Mouse (Mus musculus) liver, embryonic 12.5 days (tissue): ENCODE data around the gene Gm20662. TPM values are rescaled to one million over a fixed set of nuclear protein-coding genes. Genes with fewer than 3 reads are reported as not detected.

Experiments
- ATAC-seq: fragments of 200-750 bp; cut with Nextera tagmentation; 2 replicates; pipeline ENCODE4 v1.8.0; 2017; ENCODE audit warnings: moderate number of reproducible peaks, mild to moderate bottlenecking, moderate library complexity
- H3K27ac ChIP-seq: fragments of 300-500 bp; sonication (generic); 2 replicates; pipeline ENCODE4 v1.5.1; 2016; ENCODE audit warnings: mild to moderate bottlenecking
- H3K27me3 ChIP-seq: fragments of 300-500 bp; sonication (generic); replicated peaks from 2 replicates; pipeline ENCODE4 v1.6.1; 2016; ENCODE audit warnings: mild to moderate bottlenecking, moderate library complexity
- H3K36me3 ChIP-seq: fragments of 300-500 bp; sonication (generic); 2 replicates; pipeline ENCODE4 v1.6.1; 2016; ENCODE audit warnings: mild to moderate bottlenecking, moderate library complexity
- H3K4me1 ChIP-seq: fragments of 300-500 bp; sonication (generic); 2 replicates; pipeline ENCODE4 v1.6.1; 2016
- H3K4me2 ChIP-seq: fragments of 300-500 bp; sonication (generic); 2 replicates; pipeline ENCODE4 v1.6.1; 2016; ENCODE audit warnings: mild to moderate bottlenecking, moderate library complexity
- H3K4me3 ChIP-seq: fragments of 300-500 bp; sonication (generic); 2 replicates; pipeline ENCODE4 v1.5.1; 2016; ENCODE audit warnings: mild to moderate bottlenecking, moderate library complexity
- H3K9ac ChIP-seq: fragments of 300-500 bp; sonication (generic); 2 replicates; pipeline ENCODE4 v1.6.1; 2016; ENCODE audit warnings: mild to moderate bottlenecking, moderate library complexity
- H3K9me3 ChIP-seq: fragments of 300-500 bp; sonication (generic); replicated peaks from 2 replicates; pipeline ENCODE4 v1.6.1; 2016; ENCODE audit warnings: mild to moderate bottlenecking, moderate library complexity
- WGBS: fragments of 180-500 bp; shearing (Covaris S2); methylation state at CpG from one replicate; pipeline ENCODE4 v1.1.7; 2016; ENCODE audit not compliant: insufficient replicate concordance; 5-methylcytosine and 5-hydroxymethylcytosine counted together
- polyA plus RNA-seq: library from polyadenylated mRNA; unstranded; fragments of >200 nt; fragmentation: Nextera tagmentation; extraction: Ambion mirVana; gene quantifications from 2 replicates; pipeline ENCODE4 v1.2.1, GENCODE M21; 2016

Gene Gm20662
- polyA plus RNA-seq, 1 experiment from 2014 or later, result 0.75 TPM

GRCm38 (mm10) chr9:108063361-108063760 is 67.2 kb downstream of the Gm20662 start:
- Histone ChIP-seq H3K27ac (0 out of 2 replicates have a peak overlapping the region, but pooled peaks have one; percentile 9), H3K4me2 (no peak overlapping the region), H3K4me1 (peaks cover 54% of the 10 kb centered on the region), H3K9me3 (no peaks in the 10 kb centered on the region), H3K36me3 (peaks cover 100% of the 10 kb centered on the region), H3K4me3 (no peak overlapping the region), H3K9ac (no peak overlapping the region), H3K27me3 (no peaks in the 10 kb centered on the region)
- WGBS, result 69% methylated on average over 12 of the region's 12 CpGs
- ATAC-seq, result no peak

GRCm38 (mm10) chr9:108065491-108066011 is 69.4 kb downstream of the Gm20662 start:
- peak; percentile 59 for ATAC-seq
- peaks cover 100% of the 10 kb centered on the region for H3K36me3 ChIP-seq
- no peak overlapping the region for H3K4me3 ChIP-seq
- no peak overlapping the region for H3K4me2 ChIP-seq
- H3K9me3 ChIP-seq, result no peaks in the 10 kb centered on the region
- peaks cover 54% of the 10 kb centered on the region for H3K4me1 ChIP-seq
- H3K27ac ChIP-seq, result peak overlapping the region; percentile 23; the same call in 1 of the 2 replicates
- 35% methylated on average over 5 of the region's 5 CpGs for WGBS
- H3K27me3 ChIP-seq, result no peaks in the 10 kb centered on the region
- no peak overlapping the region for H3K9ac ChIP-seq

- ATAC-seq, result no peak
Measured at GRCm38 (mm10) chr9:108067199-108067598, 71.0 kb downstream of the Gm20662 start.

DNA sequence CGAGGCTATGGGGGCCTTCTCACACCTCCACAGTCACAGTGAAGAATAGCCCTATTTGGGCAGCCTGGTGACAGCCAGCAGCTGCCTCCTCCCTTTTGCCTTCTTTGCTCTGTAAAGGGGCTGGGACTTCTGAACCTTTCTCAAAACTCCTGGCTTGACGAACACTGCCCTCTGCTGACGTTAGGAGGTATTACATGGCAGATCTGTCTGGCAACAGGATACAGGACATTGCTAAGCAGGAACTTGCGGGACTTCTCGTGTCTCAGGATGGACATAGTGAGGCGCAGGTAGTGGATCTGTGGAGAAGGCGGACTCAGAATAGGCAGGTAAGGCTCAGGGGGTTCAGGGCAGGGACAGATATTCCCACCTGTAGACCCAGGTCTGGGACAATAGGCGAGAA is 71.8 kb downstream of the Gm20662 start:
- no peak overlapping the region for H3K9ac ChIP-seq
- peak overlapping the region; percentile 68; the same call in 1 of the 2 replicates for H3K27ac ChIP-seq
- ATAC-seq, result no peak

More at GRCm38 (mm10) chr9:108067199-108067598, 71.0 kb downstream of the Gm20662 start:
- Histone ChIP-seq H3K4me3 (no peak overlapping the region), H3K4me2 (no peak overlapping the region), H3K9me3 (no peaks in the 10 kb centered on the region), H3K27me3 (no peaks in the 10 kb centered on the region), H3K36me3 (peaks cover 100% of the 10 kb centered on the region), H3K27ac (no peak overlapping the region), H3K4me1 (peaks cover 46% of the 10 kb centered on the region), H3K9ac (no peak overlapping the region)
- WGBS, result 87% methylated on average over 7 of the region's 7 CpGs

DNA sequence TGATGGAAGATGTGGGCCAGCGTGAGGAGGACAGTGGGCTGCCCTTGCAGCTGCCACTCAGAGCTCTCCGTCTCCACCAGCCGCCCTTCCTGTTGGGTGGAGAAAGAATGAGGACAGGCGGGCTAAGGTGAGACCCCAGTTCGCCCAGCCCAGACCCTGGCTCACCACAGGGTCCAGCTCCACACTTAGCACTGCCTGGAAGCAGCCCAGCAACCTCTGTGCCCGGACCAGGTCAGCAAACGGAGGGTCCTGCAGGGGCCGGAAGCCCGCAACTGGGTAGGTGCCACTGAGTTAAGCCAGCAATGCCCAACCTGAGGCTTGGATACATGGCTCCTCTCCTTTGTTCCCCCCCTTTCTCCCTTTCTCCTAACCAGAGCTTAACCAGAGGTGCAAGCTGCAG is 72.9 kb downstream of the Gm20662 start:
- Histone ChIP-seq H3K27ac (peak overlapping the region; percentile 22; the same call in 1 of the 2 replicates), H3K4me2 (no peak overlapping the region), H3K9me3 (no peaks in the 10 kb centered on the region), H3K4me1 (peaks cover 47% of the 10 kb centered on the region), H3K4me3 (no peak overlapping the region), H3K9ac (no peak overlapping the region), H3K27me3 (no peaks in the 10 kb centered on the region), H3K36me3 (peaks cover 100% of the 10 kb centered on the region)
- ATAC-seq, result no peak
- 91% methylated on average over 9 of the region's 9 CpGs for WGBS

More for the DNA sequence above, 71.8 kb downstream of the Gm20662 start:
- WGBS, result 21% methylated on average over 8 of the region's 8 CpGs
- Histone ChIP-seq H3K4me3 (no peak overlapping the region), H3K4me1 (peaks cover 47% of the 10 kb centered on the region), H3K36me3 (peaks cover 100% of the 10 kb centered on the region), H3K27me3 (no peaks in the 10 kb centered on the region), H3K9me3 (no peaks in the 10 kb centered on the region), H3K4me2 (no peak overlapping the region)

DNA sequence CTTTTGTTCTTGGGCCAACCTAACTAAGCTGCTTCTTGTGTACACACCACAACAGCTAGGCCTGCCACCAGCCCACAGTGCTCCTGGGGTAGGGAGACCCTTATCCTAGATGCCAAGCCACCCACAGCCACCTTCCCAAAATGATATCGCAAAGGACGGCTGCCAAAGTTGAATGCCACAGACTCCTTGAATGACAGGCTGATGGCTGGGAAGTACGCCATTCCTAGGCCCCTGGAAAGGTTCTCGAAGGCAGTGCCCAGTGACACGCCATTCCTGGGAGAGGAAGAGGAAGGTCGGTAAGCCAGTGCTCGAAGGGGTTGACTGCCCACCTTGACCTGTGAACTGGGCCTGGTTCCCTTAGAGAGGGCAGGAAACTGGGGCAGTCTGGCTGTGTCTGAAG is 73.4 kb downstream of the Gm20662 start:
- Histone ChIP-seq H3K4me1 (peaks cover 51% of the 10 kb centered on the region), H3K27me3 (no peaks in the 10 kb centered on the region), H3K9ac (no peak overlapping the region), H3K9me3 (no peaks in the 10 kb centered on the region), H3K36me3 (peaks cover 100% of the 10 kb centered on the region), H3K4me3 (no peak overlapping the region), H3K27ac (no peak overlapping the region), H3K4me2 (no peak overlapping the region)
- WGBS, result 87% methylated on average over 7 of the region's 7 CpGs
- ATAC-seq, result no peak

GRCm38 (mm10) chr9:108071801-108072200 is 75.7 kb downstream of the Gm20662 start:
- Histone ChIP-seq H3K4me2 (no peak overlapping the region), H3K9me3 (no peaks in the 10 kb centered on the region), H3K9ac (no peak overlapping the region), H3K4me3 (no peak overlapping the region), H3K27ac (no peak overlapping the region), H3K36me3 (peaks cover 99% of the 10 kb centered on the region), H3K4me1 (peaks cover 62% of the 10 kb centered on the region), H3K27me3 (no peaks in the 10 kb centered on the region)
- 86% methylated on average over 4 of the region's 4 CpGs for WGBS
- no peak for ATAC-seq

DNA sequence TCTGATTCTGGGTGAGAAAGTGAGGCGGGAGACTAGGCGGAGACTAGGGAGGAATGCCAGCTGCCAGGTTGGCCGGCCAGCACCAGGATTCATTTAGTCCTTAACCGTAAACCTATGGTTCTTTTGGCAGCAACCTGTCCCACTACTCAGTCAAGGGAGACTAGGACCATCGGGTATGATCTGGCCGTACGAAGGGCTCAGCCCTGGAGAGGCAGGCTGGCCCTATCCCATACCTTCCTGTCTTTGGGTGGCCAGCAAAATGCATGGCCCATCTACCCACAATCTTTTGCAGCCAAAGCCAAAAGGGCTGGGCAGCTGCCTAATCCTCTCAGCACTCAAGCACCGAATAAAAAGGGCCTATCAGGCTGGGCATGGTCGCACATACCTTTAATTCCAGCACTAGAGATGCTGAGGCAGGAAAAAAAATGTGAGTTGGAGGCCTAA is 76.4 kb downstream of the Gm20662 start:
- no peak overlapping the region for H3K4me2 ChIP-seq
- no peak for ATAC-seq
- H3K27me3 ChIP-seq, result no peaks in the 10 kb centered on the region
- H3K4me1 ChIP-seq, result peaks cover 66% of the 10 kb centered on the region
- no peak overlapping the region for H3K27ac ChIP-seq
- H3K9ac ChIP-seq, result peak overlapping the region; percentile 22; the same call in 1 of the 2 replicates
- no peaks in the 10 kb centered on the region for H3K9me3 ChIP-seq
- no peak overlapping the region for H3K4me3 ChIP-seq
- WGBS, result 76% methylated on average over 9 of the region's 9 CpGs
- H3K36me3 ChIP-seq, result peaks cover 99% of the 10 kb centered on the region

- WGBS, result 74% methylated on average over 7 of the region's 7 CpGs
- peaks cover 67% of the 10 kb centered on the region for H3K4me1 ChIP-seq
- H3K36me3 ChIP-seq, result peaks cover 95% of the 10 kb centered on the region
Measured at GRCm38 (mm10) chr9:108073141-108073930, 77.2 kb downstream of the Gm20662 start.

DNA sequence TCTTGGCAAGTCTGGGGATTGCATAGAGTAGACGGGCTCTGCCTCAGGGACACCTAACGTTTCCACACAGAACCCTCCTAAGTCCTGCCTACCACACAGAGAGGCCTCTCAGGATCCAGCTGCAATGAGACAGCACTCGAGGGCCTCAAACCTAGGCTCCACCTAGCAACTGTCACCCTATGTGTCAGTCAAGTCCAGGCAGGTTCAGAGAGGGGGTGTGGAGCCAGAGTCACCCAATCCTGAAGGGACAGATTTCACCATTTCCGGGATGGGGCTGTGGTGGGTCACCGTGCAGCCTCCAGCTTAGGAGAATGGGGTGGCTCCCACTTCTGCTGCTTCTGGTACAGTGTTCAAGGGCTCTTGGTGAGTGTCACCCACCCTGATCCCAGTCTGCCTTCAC is 84.0 kb downstream of the Gm20662 start, which contains the start of gene Mst1:
Gene Mst1 (plus strand): TSS at position 269 of the 400 bp plus-strand sequence.
- peak within 1 kb of the TSS; percentile 98 for H3K9ac ChIP-seq
- H3K4me2 ChIP-seq, result peak within 1 kb of the TSS; percentile 83
- H3K27ac ChIP-seq, result peak within 1 kb of the TSS; percentile 100
- H3K4me1 ChIP-seq, result peaks cover 95% of the 10 kb centered on the region
- peaks cover 20% of the 10 kb centered on the region for H3K27me3 ChIP-seq
- ATAC-seq, result peak; percentile 89
- H3K4me3 ChIP-seq, result peak within 1 kb of the TSS; percentile 79
- H3K9me3 ChIP-seq, result no peaks in the 10 kb centered on the region
- H3K36me3 ChIP-seq, result peaks cover 59% of the 10 kb centered on the region
- 23% methylated on average over 5 of the region's 5 CpGs for WGBS

More at GRCm38 (mm10) chr9:108073141-108073930, 77.2 kb downstream of the Gm20662 start:
- Histone ChIP-seq H3K27ac (0 out of 2 replicates have a peak overlapping the region, but pooled peaks have one; percentile 30), H3K27me3 (no peaks in the 10 kb centered on the region), H3K4me2 (no peak overlapping the region), H3K9ac (no peak overlapping the region; the same call in 1 of the 2 replicates), H3K9me3 (no peaks in the 10 kb centered on the region), H3K4me3 (no peak overlapping the region)
- ATAC-seq, result no peak

DNA sequence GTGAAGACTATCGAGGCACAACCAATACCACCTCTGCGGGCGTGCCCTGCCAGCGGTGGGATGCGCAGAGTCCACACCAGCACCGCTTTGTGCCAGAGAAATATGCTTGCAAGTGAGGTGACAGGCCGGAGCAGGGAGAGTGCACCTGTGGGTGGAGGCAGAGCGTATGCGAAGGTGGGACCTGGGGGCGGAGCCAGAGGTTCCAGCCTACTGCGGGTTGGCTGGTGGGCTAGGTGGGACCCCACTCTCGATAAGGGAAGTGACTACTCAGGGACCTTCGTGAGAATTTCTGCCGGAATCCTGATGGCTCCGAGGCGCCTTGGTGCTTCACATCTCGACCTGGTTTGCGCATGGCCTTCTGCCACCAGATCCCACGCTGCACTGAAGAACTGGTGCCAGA is 86.4 kb downstream of the Gm20662 start:
- H3K36me3 ChIP-seq, result peaks cover 59% of the 10 kb centered on the region
- peak overlapping the region; percentile 36 for H3K4me3 ChIP-seq
- H3K27ac ChIP-seq, result peak overlapping the region; percentile 100
- H3K9ac ChIP-seq, result peak overlapping the region; percentile 73
- no peaks in the 10 kb centered on the region for H3K9me3 ChIP-seq
- WGBS, result 8% methylated on average over 19 of the region's 19 CpGs
- peak overlapping the region; percentile 83 for H3K4me2 ChIP-seq
- H3K4me1 ChIP-seq, result peaks cover 95% of the 10 kb centered on the region
- peaks cover 20% of the 10 kb centered on the region for H3K27me3 ChIP-seq
- ATAC-seq, result no peak

GRCm38 (mm10) chr9:108082988-108083431 is 86.9 kb downstream of the Gm20662 start, which contains the start of gene Rnf123:
Gene Rnf123 (minus strand): TSS chr9:108083346.
- peak within 1 kb of the TSS; percentile 83 for H3K4me2 ChIP-seq
- 14% methylated on average over 12 of the region's 12 CpGs for WGBS
- peak within 1 kb of the TSS; percentile 73 for H3K9ac ChIP-seq
- H3K9me3 ChIP-seq, result no peaks in the 10 kb centered on the region
- peaks cover 93% of the 10 kb centered on the region for H3K4me1 ChIP-seq
- peak; percentile 33 for ATAC-seq
- peaks cover 20% of the 10 kb centered on the region for H3K27me3 ChIP-seq
- peaks cover 60% of the 10 kb centered on the region for H3K36me3 ChIP-seq
- peak within 1 kb of the TSS; percentile 36 for H3K4me3 ChIP-seq
- peak within 1 kb of the TSS; percentile 100 for H3K27ac ChIP-seq
